Mouse (Mus musculus) liver (tissue): ENCODE results near the gene Cdk10.

Experiments
- DNase-seq: peaks from one replicate; pipeline ENCODE4 v3.0.0-alpha.2; 2020; ENCODE audit warnings: mixed read lengths

Cdk10 gene

DNA sequence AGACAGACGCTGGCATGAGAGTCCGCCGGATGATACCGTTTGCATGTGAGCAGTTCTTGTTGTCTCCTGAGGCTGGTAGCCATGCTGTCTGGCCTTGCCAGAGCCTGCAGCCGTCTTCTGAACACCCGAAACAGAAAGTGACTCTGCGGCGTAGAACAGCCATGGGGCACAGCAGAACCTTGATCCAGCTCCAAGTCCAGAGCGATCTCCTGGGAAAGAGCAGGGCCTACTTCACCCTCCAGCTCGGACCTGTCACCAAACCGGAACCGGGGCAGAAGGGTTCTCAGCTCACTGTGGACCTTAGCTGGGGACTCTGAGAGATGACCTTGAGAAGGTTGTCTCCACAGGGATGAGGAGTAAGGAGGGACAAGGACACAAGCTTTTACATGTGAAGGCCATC is 50.5 kb downstream of the Cdk10 start:
- DNase-seq: no peak

DNA sequence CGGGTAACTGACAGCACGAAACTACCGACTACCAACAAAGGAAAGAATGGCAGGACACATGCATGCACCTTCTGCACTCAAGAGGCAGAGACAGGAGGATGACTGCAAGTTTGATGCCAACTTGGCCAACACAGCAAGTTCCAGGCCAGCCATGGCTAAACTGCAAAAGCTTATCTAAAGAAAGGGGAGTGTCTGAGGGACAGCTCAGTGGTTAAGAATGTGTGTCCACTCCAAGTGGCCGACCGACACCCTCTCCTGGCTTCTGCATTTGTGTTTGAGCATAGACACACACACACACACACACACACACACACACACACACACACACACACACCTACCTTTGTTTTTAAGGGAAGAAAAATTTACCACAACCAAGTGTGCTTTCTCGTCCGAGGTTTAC is 53.8 kb downstream of the Cdk10 start:
- DNase-seq: no peak

- DNase-seq: no peak
Measured at GRCm38 (mm10) chr8:123279828-123280227, 55.2 kb downstream of the Cdk10 start.

DNA sequence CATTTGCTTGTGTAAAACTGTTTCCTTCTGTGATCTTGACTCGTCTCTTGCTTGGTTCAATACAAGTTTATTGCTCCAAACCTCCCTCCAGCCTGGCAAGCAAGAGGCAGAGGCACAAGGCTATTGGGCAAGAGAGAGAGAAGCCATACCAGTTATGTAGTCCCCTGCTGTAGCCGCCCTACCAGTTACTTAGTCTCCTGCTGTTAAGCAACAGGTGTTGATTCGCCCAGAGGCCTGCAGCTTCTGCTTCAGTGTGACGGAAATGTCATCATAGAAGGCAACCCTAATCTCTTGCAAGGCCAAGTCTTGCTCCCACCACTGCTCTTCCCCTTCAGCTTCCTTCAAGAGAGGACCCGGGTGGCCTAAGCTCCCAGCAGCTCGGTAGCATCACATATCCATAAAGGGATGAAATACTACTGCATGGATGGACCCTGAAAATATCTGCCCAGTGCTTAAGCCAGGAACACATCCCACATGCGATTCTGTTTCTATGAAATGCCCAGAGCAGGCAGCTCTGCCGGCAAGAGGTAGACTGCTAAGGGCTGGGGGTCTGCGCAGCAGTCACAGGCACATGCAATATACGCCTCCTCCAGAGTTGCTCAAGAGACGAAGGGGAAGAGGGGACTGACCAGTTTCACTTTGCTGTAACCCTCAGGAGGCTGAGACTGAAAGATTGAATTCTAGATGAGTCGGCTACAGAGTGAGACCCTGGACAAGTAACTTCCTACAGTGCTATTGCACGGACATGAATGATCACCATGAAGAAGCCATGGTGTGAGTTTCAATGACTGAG is 55.9 kb downstream of the Cdk10 start:
- no peak for DNase-seq
